Mouse (Mus musculus) limb, embryonic 10.5 days (tissue): ENCODE results near the gene Olfr618. TPM values are rescaled to one million over a fixed set of nuclear protein-coding genes. Genes with fewer than 3 reads are reported as not detected.
"Not testable (repeated sequence)": the region's sequence is repeated elsewhere in the genome, so short reads cannot be mapped to it uniquely, and the experiment has no call there.

Experiments used
- DNase-seq: peaks from one replicate; pipeline ENCODE4 v3.0.0-alpha.2; 2017; ENCODE audit warnings: low spot score
- H3K27ac ChIP-seq: fragments of 300-500 bp; sonication (generic); 2 replicates; pipeline ENCODE4 v1.5.1; 2016; ENCODE audit warnings: mild to moderate bottlenecking
- H3K27me3 ChIP-seq: fragments of 300-500 bp; sonication (generic); 2 replicates; pipeline ENCODE4 v1.6.1; 2016; ENCODE audit warnings: low read depth, mild to moderate bottlenecking; ENCODE audit not compliant: poor library complexity, severe bottlenecking
- H3K36me3 ChIP-seq: fragments of 300-500 bp; sonication (generic); 2 replicates; pipeline ENCODE4 v1.6.1; 2016; ENCODE audit warnings: mild to moderate bottlenecking, moderate library complexity
- H3K4me1 ChIP-seq: fragments of 300-500 bp; sonication (generic); 2 replicates; pipeline ENCODE4 v1.6.1; 2016
- H3K4me3 ChIP-seq: fragments of 300-500 bp; sonication (generic); 2 replicates; pipeline ENCODE4 v1.5.1; 2016; ENCODE audit warnings: mild to moderate bottlenecking, moderate library complexity
- H3K9me3 ChIP-seq: fragments of 300-500 bp; sonication (generic); replicated peaks from 2 replicates; pipeline ENCODE4 v1.6.1; 2016; ENCODE audit warnings: mild to moderate bottlenecking
- WGBS: fragments of 180-500 bp; shearing (Covaris S2); methylation state at CpG from one replicate; pipeline ENCODE4 v1.1.7; 2016; 5-methylcytosine and 5-hydroxymethylcytosine counted together
- polyA plus RNA-seq: library from polyadenylated mRNA; unstranded; fragments of >200 nt; fragmentation: Nextera tagmentation; extraction: Ambion mirVana; gene quantifications from 2 replicates; pipeline ENCODE4 v1.2.1, GENCODE M21; 2016

Olfr618 gene
- polyA plus RNA-seq: not detected in 2 replicates

- H3K9me3 ChIP-seq: no peaks in the 10 kb centered on the region
- WGBS: 66% methylated on average over 2 of the region's 2 CpGs
- DNase-seq: no peak
- no peak within 1 kb of the TSS for H3K4me3 ChIP-seq
- H3K36me3 ChIP-seq: no peaks in the 10 kb centered on the region
- H3K4me1 ChIP-seq: no peaks in the 10 kb centered on the region
- no peak within 1 kb of the TSS for H3K27ac ChIP-seq
- no peaks in the 10 kb centered on the region for H3K27me3 ChIP-seq
Measured at GRCm38 (mm10) chr7:103589803-103590202, at the start of gene Olfr618. Olfr618 (plus strand) TSS chr7:103590103.

- not testable (repeated sequence) for H3K9me3 ChIP-seq, H3K27me3 ChIP-seq, H3K36me3 ChIP-seq, H3K4me1 ChIP-seq, DNase-seq, H3K27ac ChIP-seq, H3K4me3 ChIP-seq
- 93% methylated on average over 2 of the region's 2 CpGs for WGBS
Measured at GRCm38 (mm10) chr7:103542617-103543016, 47.3 kb upstream of the Olfr618 start, which contains the start of gene Olfr612. Olfr612 (minus strand) TSS chr7:103542717.

GRCm38 (mm10) chr7:103547774-103548173 lies 42.1 kb upstream of the Olfr618 start, which contains the start of gene Olfr613:
Olfr613 (plus strand) TSS chr7:103548074.
- no peaks in the 10 kb centered on the region for H3K9me3 ChIP-seq
- no peak for DNase-seq
- H3K27ac ChIP-seq: no peak within 1 kb of the TSS
- H3K4me3 ChIP-seq: no peak within 1 kb of the TSS
- no peaks in the 10 kb centered on the region for H3K36me3 ChIP-seq
- H3K27me3 ChIP-seq: no peaks in the 10 kb centered on the region
- no peaks in the 10 kb centered on the region for H3K4me1 ChIP-seq
- WGBS: 83% methylated on average over 2 of the region's 2 CpGs

- 91% methylated on average over 2 of the region's 2 CpGs for WGBS
- DNase-seq: no peak
- H3K27me3 ChIP-seq: no peaks in the 10 kb centered on the region
- no peak within 1 kb of the TSS for H3K27ac ChIP-seq
- H3K4me1 ChIP-seq: no peaks in the 10 kb centered on the region
- no peaks in the 10 kb centered on the region for H3K36me3 ChIP-seq
- H3K9me3 ChIP-seq: no peaks in the 10 kb centered on the region
- no peak within 1 kb of the TSS for H3K4me3 ChIP-seq
Measured at GRCm38 (mm10) chr7:103555779-103556178, 34.1 kb upstream of the Olfr618 start, which contains the start of gene Olfr615. Olfr615 (plus strand) TSS chr7:103556079.

- no peaks in the 10 kb centered on the region for H3K27me3 ChIP-seq
- H3K9me3 ChIP-seq: no peaks in the 10 kb centered on the region
- no peaks in the 10 kb centered on the region for H3K36me3 ChIP-seq
- no peak within 1 kb of the TSS for H3K27ac ChIP-seq
- no peaks in the 10 kb centered on the region for H3K4me1 ChIP-seq
- WGBS: 95% methylated on average over 3 of the region's 3 CpGs
- no peak within 1 kb of the TSS for H3K4me3 ChIP-seq
- DNase-seq: no peak
Measured at GRCm38 (mm10) chr7:103569043-103569442, 20.9 kb upstream of the Olfr618 start, which contains the start of gene Olfr616. Olfr616 (minus strand) TSS chr7:103569143.

- 83% methylated on average over 1 of the region's 1 CpGs for WGBS
- no peak within 1 kb of the TSS for H3K27ac ChIP-seq
- H3K9me3 ChIP-seq: no peaks in the 10 kb centered on the region
Measured at GRCm38 (mm10) chr7:103572761-103573160, 17.1 kb upstream of the Olfr618 start, which contains the start of gene Olfr617. Olfr617 (plus strand) TSS chr7:103573061.

GRCm38 (mm10) chr7:103600275-103600674 lies 10.4 kb downstream of the Olfr618 start, which contains the start of gene Olfr619:
Olfr619 (plus strand) TSS chr7:103600575.
- no peaks in the 10 kb centered on the region for H3K27me3 ChIP-seq
- DNase-seq: no peak
- no peak within 1 kb of the TSS for H3K4me3 ChIP-seq
- H3K4me1 ChIP-seq: no peaks in the 10 kb centered on the region
- H3K36me3 ChIP-seq: no peaks in the 10 kb centered on the region
- H3K27ac ChIP-seq: no peak within 1 kb of the TSS
- H3K9me3 ChIP-seq: no peaks in the 10 kb centered on the region

More at GRCm38 (mm10) chr7:103572761-103573160, 17.1 kb upstream of the Olfr618 start, which contains the start of gene Olfr617:
- no peak for DNase-seq
- Histone ChIP-seq H3K4me3 (no peak within 1 kb of the TSS), H3K36me3 (no peaks in the 10 kb centered on the region), H3K27me3 (no peaks in the 10 kb centered on the region), H3K4me1 (no peaks in the 10 kb centered on the region)

- Histone ChIP-seq H3K9me3 (no peaks in the 10 kb centered on the region), H3K4me1 (no peaks in the 10 kb centered on the region), H3K27me3 (no peaks in the 10 kb centered on the region), H3K4me3 (no peak overlapping the region), H3K36me3 (no peaks in the 10 kb centered on the region), H3K27ac (no peak overlapping the region)
- DNase-seq: no peak
- 92% methylated on average over 2 of the region's 2 CpGs for WGBS
Measured at GRCm38 (mm10) chr7:103607425-103607824, 17.5 kb downstream of the Olfr618 start.

GRCm38 (mm10) chr7:103612434-103612833 lies 22.5 kb downstream of the Olfr618 start, which contains the start of gene Olfr620:
Olfr620 (minus strand) TSS chr7:103612534.
- Histone ChIP-seq H3K27ac (no peak within 1 kb of the TSS), H3K9me3 (no peaks in the 10 kb centered on the region), H3K36me3 (no peaks in the 10 kb centered on the region), H3K27me3 (no peaks in the 10 kb centered on the region), H3K4me3 (no peak within 1 kb of the TSS), H3K4me1 (no peaks in the 10 kb centered on the region)
- 88% methylated on average over 2 of the region's 2 CpGs for WGBS
- no peak for DNase-seq

GRCm38 (mm10) chr7:103636795-103637194 lies 46.9 kb downstream of the Olfr618 start:
- no peak for DNase-seq
- H3K36me3 ChIP-seq: no peaks in the 10 kb centered on the region
- H3K4me3 ChIP-seq: no peak overlapping the region
- H3K27ac ChIP-seq: no peak overlapping the region
- H3K9me3 ChIP-seq: no peaks in the 10 kb centered on the region
- no peaks in the 10 kb centered on the region for H3K27me3 ChIP-seq
- H3K4me1 ChIP-seq: no peaks in the 10 kb centered on the region

- H3K27ac ChIP-seq: no peak within 1 kb of the TSS
- H3K27me3 ChIP-seq: no peaks in the 10 kb centered on the region
- no peak for DNase-seq
- no peaks in the 10 kb centered on the region for H3K9me3 ChIP-seq
- 82% methylated on average over 1 of the region's 1 CpGs for WGBS
- no peaks in the 10 kb centered on the region for H3K36me3 ChIP-seq
- H3K4me3 ChIP-seq: no peak within 1 kb of the TSS
- H3K4me1 ChIP-seq: no peaks in the 10 kb centered on the region
Measured at GRCm38 (mm10) chr7:103642602-103643001, 52.7 kb downstream of the Olfr618 start, which contains the start of gene Olfr622. Olfr622 (minus strand) TSS chr7:103642702.

GRCm38 (mm10) chr7:103644070-103644469 lies 54.2 kb downstream of the Olfr618 start:
- H3K4me3 ChIP-seq: no peak overlapping the region
- H3K27ac ChIP-seq: no peak overlapping the region
- no peaks in the 10 kb centered on the region for H3K9me3 ChIP-seq
- no peaks in the 10 kb centered on the region for H3K4me1 ChIP-seq
- no peak for DNase-seq
- H3K36me3 ChIP-seq: no peaks in the 10 kb centered on the region
- no peaks in the 10 kb centered on the region for H3K27me3 ChIP-seq
- 93% methylated on average over 4 of the region's 4 CpGs for whole genome bisulfite sequencing
